Mouse (Mus musculus) hematopoietic stem cell, adult 5-6 weeks (primary cell): ENCODE data around the gene Gm10401. TPM values are rescaled to one million over a fixed set of nuclear protein-coding genes. Genes with fewer than 3 reads are reported as not detected.
"Not testable (repeated sequence)": the region's sequence is repeated elsewhere in the genome, so short reads cannot be mapped to it uniquely, and the experiment has no call there.

Experiments
- ATAC-seq, 2 experiments: fragments of 125-278 bp in 1 of 2; replicated peaks in 1 of 2; 2 replicates each; pipeline ENCODE4 v1.8.0; 2016 to 2017; ENCODE audit warnings: inconsistent platforms in 2 of 2, mild to moderate bottlenecking in 2 of 2, moderate number of reproducible peaks in 2 of 2, low read depth in 1 of 2, moderate TSS enrichment in 1 of 2; ENCODE audit not compliant: low FRiP score in 2 of 2, poor library complexity in 2 of 2, severe bottlenecking in 2 of 2, insufficient read depth in 1 of 2, low TSS enrichment in 1 of 2
- total RNA-seq: library from RNA; stranded (forward); fragments of 172-1452, 232-1000 nt; gene quantifications from 2 replicates; pipeline ENCODE4 v1.2.3, GENCODE M21; 2017

The Gm10401 gene
- total RNA-seq, 1 experiment from 2014 or later: not detected

DNA sequence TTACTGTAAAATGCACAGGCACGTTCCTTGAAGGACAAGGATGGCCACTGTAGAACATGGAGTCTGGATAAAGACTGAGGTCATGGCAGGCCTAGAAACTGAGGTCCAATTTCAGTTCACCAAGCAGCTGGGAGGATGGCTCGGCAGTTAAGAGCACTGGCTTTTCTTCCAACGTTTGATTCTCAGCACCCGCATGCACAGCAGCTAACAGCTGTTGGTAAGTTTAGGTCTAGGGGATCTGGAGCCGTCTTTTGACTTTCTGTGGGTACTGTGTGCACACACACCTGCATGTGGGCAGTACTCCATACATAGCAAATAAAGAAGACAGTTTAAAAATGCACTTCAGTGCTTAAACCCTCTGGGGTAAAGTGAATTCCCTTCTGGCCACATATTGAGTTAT lies 16.5 kb downstream of the Gm10401 start:
- ATAC-seq: no peak

DNA sequence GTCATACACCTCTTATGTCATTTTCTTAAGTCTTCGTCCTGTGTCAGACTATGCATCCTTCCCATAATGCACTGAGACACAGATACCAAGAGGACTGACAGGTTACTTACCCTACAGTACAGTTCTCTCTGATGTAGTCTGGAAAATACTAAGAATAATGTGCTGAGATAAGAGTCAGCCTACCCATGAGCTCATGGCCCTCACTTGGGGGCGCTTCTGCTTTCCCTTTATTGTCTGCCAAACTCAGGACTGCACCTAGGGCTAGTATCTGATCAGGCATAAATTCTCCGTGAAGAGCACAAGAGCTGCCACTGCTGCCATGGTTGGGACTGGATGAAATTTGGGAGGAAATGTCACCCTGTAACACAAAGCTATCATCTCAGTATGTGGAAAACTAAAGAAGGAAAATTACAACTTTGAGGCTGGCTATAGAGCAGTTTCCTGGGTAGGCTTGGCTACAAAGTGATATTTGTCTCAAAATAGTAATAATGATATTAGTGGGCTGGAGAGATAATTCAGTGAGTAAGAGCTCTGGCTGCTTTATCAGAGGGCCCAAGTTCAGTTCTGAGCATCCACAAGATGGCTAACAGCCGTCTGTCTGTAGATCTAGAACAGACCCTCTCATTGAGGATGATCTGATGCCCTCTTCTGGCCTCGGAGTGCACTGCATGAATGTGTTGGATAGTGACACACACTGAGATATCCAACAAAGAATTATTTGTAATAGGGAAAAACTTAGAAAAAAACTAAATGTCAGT lies 21.8 kb downstream of the Gm10401 start:
- peak; percentile 35 to 79; a peak in 2 of 4 replicates for ATAC-seq

DNA sequence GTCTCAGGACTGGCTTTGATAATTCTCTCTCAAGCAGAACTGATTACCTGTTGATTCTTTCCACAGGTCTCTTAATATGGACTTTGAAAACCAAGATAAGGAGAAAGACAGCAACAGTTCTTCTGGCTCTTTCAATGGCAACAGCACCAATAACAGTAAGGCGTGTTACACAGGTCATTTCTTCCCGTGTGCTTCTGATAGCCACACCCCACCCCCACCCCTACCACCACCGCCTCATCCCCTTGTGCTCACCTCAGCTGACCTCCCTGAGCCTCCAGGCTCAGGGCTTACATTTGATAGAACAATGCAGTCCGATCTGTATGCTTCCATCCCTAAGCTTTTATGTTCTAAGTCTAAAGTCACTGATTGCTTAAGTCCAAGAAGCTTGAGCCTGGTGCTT lies 23.3 kb downstream of the Gm10401 start:
- ATAC-seq: no peak

DNA sequence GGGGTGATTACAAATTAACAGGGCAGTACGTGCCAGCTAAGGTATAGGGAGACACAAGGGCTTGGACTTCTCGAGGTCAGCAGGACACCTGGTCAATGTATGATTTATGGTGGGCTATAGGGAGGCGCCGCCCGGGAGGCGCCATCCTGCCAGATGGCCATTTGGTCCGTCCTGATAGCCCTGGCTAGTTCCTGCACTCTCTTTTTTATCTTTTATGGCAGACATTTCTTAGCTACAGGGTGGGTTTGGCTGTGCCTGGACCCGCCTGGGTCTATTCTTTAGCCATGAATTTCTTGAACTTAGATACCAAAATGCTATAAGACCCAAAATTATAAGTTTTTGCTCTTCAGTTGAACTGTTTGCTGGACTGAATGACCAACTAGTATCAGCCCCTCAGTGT lies 24.8 kb downstream of the Gm10401 start:
- not testable (repeated sequence) for ATAC-seq

DNA sequence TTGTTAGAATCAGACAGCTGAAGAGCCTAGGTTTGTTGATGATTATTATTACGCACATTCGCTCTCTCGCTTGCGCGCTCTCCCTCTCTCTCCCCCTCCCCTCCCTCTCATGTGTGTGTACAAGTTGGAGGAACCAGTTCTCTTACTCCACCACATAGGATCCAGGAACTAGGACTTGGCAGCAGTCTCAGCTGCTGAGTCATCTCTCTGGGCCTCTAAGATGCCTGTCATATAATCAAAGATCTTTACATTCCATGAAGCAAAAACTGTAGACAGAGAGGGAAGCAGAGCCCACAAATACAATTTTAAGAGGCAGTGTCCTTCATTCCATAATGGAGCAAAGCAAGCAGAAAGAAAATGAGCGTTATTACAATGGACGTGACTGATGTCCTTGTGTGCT lies 26.0 kb downstream of the Gm10401 start:
- ATAC-seq: peak; percentile 81 to 88

DNA sequence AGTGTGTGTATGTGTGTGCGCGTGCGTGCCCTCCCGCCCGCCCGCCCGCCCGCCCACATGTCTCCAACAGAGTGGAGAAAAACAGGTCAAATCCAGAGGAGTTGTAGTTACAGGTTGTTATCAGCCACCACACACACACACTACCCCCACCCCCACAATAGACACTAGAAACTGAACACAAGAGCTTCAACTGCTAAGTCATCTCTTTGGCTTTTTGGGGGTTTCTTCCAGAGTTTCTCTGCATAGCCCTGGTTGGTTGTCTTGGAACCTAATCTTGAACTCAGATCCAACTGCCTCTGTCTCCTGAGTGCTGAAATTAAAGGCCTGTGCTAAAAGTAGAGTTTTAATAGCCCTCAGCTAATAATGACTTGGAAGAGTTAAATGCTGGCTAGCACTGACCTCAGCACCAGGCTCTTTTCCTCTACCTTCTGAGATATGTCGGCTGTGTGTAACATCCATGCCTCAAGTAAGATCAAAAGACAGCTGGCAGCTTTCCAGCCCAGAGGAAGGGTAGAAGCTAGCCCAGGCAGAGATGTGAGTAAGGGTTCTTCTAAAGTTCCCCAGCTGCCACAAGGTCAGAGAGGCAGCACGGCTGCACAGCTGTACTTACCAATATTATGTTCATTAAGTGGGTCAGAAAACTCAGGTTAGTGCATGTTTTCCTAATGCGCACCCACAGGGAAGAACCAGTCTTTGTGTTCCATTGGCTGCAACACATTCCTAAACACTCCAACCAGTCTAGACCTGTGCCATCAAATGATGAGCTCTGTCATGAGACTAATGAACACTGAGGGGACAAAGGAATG lies 26.8 kb downstream of the Gm10401 start:
- ATAC-seq: no peak; a peak in 1 of 4 replicates

DNA sequence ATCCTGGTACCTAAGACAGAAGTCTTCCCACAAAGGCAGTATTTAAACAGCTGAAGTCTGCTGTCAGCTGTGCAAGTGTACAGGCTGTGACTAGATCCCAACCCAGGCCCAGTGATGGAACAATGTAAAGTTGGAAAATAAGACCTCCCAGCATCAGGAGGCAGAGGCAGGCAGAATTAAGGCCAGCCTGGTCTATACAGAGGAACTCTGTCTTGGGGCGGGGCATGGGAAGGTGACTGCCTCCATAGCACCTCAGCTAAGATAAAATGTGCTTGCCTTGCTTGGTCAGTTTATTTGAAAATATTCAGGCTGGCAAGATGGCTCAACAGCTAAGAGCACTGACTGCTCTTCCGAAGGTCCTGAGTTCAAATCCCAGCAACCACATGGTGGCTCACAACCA lies 27.6 kb downstream of the Gm10401 start:
- ATAC-seq: no peak

DNA sequence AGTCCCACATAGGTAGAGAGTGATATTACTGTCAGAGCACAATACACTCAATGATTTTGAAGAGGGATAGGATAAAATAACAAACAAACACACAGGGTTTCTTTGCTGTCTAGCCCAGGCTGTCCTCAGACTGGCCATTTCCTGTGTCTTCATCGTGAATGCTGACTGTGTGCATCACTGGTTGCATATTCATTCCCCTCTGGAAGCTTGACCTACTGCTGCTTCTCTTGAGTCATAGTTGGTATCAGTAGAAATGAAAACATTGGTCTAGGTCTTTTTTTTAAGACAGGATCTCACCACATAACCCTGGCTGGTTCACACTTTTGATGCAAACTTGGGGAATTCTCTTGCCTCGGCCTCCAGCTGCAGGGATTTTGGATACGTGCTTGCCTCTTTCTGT lies 28.5 kb downstream of the Gm10401 start:
- ATAC-seq: no peak

DNA sequence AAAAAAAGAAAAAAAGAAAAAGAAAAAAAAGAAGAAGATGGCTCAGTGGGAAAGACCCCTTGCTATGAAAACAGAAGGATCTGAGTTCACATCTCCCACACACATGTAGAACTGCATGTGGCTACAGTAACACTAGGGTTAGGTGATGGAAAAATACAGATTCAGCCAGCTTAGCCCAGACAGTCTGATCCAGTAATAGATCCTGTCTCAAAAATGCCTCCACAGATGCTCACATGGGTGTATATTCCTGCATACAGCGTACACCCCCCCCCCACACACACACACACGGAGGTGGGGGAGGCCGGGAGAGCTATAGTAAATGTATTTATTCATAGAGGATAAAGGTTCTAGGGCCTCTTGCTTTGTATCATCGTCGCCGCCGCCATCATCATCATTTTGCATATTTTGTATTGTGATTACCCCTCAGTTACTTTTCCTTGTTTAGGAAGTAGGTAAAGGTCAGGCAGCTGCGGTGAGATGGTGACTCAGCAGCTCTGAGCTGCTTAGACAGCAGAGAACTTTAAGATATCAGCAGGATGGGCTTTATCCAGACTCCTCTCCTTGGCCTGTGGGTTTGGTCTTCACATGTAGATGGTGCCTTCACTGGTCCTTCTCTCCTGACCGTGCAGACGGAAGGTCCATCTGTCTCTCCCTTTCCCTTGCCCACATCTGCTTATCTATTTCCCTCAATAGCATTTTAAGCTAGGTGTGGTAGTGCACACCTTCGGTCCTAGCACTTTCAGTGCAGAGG lies 29.2 kb downstream of the Gm10401 start:
- peak in 1 of 2 experiments; percentile 29; a peak in 2 of 4 replicates for ATAC-seq

DNA sequence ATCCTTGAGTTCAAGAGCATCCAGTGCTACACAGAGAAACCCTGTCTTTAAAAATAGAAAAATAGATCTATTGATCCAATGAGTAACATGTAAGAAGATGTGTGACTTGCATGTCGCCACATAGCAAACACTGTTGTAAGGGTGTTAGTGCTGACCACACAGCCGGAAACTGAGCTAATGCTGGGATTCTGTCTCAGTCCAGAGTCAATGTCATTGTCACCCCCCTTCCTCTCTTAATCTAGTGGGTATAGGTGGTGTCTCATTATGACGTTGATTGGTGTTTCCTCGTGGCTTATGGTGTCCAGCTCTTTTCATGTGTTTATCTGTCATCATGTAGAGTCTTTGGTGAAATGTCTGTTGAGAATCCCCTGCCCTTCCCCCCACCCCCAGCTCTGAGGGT lies 31.9 kb downstream of the Gm10401 start:
- no peak for ATAC-seq

DNA sequence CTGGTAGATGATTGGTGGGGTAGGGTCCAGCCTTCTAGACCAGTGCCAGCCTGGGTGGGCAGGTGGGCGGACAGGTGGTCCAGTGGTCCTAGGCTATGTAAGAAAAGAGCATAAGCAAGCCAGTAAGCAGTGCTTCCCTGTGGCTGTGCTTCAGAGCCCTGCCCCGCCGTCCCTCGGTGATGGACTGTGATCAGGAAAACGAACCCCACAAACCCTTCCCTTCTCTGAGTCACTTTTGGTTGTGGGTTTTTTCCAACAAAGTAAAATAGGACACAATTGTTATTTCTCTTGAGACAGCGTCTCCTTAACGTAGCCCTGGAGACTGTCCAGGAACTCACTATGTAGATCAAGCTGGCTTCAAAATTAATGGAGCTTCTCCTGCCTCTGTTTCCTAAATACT lies 34.7 kb downstream of the Gm10401 start:
- ATAC-seq: no peak

DNA sequence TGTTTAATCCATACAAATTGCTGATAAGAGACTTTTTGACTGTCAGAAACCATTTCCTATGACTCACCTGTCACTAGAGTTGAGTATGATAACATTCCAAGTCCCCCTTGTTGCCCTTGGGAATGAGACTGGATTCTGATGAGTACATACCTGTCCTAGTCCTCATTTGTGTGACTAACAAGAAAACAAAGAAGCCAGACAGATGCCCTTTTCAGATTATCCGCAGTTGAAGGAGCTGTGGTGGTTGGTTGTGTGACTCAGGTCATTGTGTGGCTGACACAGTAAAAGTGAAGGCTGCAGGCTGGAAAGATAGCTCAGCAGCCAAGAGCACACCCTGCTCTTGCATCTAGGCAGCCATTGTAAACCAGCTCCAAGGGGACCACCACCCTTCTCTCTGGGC lies 35.5 kb downstream of the Gm10401 start:
- ATAC-seq: no peak

DNA sequence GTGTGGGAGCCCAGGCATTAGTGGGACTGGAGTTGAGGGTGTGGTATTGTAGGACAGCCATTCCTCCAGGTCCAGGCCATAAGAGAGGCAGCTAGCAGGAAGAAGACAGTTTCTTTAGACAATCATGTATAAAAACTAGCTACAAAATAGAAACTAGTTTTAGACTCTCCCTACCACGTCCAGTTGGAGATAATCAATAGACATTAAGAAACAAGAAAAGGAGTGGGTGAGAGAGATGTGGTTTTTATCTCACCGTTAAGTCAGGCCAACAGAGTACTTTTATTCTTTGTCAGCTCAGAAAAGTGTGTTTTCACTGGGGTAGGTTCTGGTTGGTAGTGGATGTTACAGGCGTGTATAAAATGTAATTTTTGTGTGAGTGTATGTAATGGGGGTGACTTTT lies 37.1 kb downstream of the Gm10401 start:
- ATAC-seq: no peak

DNA sequence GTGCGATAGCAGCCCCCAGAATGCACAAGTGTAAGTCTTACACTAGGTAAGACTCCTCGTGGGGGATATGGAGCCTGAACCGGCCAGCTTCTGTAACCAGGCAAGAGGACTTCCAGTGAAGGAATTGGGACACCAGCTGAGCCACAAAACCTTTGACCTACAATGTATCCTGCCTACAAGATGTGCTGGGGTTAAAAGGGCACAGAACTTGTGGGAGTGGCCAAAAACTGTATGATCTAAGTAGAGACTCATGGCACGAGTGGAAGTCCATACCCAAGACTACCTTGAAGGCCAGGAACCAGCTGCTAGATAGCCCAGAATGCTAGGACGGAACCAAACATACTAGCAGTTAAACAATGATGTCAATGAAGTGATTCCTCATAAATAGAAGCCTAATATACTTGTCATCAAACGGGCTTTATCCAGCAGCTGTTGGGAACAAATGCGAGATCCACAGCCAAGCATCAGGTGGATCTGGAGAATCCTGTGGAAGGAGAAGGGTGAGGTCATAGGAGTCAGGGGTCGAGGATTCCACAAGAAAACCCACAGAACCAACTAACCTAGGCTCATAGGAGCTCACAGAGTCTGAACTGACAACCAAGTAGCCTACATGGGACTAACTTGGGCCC lies 37.9 kb downstream of the Gm10401 start:
- ATAC-seq: no peak

DNA sequence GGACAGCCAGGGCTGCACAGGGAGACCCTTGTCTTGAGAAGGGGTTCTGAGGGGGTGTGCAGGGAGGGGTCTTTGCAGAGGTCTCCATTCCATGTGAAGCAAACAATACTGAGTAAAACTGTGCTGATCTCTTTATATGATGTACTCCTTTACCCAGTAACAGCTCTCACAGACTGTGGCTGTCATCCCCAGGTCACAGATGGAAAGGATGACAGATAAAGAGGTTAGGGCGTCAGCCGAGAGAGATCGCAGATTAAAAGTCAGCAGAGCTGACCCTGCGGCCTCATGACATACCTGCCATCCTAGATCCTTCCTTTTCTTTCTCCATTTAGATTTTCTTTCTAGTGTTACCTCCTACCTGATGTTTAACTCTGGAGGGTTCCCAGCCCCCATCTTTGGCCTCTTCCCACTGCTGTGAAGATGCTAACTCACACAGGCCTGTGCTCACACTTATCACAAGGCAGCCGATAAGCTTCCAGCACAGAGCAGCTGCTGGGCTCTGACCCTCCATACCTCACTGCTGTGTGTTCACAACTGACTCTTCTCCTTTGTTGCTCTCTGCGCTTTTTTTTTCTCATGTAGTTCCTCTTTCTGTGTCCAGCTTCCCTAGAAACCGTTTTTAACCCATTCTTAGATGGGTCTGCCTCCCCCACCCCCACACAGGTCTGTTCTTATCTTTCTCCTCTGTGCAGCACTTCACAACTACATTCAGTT lies 39.4 kb downstream of the Gm10401 start:
- ATAC-seq: peak; percentile 81 to 88

DNA sequence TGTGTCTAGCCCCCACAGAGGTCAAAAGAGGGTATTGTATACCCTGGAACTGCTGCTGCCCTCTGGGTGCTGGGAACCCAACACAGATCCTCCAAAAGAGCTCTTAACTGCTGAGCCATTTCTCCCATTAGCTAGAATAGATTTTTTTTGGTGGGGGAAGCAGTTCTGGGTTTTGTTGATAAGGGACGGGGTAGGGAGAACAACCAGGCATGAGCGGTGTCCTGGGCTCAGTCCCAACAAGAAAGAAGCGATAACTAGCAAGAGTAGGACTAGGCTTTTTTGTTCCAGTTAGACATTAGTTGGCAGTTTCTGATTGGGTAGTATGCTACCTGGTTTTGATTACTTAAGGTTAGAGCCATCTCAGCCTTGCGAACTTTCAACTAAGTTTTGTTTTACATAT lies 40.9 kb downstream of the Gm10401 start:
- ATAC-seq: no peak

DNA sequence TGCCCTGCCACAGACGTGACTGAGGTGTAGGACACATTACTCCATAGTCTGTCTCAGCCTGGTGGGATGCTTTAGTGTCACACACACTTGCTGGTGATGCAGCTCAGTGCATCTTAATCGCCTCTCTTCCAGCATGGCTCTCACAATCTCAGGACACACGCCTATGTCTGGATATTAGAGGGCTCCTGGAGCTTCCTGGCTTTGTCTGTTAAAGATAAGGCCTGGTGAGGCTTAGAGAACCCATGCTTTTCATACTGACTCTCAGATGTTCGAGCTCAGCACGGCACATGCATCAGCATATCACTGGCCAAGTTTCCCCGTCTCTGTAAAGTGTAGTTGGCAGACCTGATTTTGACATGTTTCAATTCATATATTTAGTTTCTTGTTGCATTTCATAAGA lies 42.7 kb downstream of the Gm10401 start:
- no peak for ATAC-seq
